Mouse (Mus musculus): ENCODE measurements at regions not wholly inside any gene's neighbourhood (a gene's known extent, or its start where the extent isn't known, plus 50 kb on each side); places are given as distances from the start of the nearest gene placed in this dataset.

DNA sequence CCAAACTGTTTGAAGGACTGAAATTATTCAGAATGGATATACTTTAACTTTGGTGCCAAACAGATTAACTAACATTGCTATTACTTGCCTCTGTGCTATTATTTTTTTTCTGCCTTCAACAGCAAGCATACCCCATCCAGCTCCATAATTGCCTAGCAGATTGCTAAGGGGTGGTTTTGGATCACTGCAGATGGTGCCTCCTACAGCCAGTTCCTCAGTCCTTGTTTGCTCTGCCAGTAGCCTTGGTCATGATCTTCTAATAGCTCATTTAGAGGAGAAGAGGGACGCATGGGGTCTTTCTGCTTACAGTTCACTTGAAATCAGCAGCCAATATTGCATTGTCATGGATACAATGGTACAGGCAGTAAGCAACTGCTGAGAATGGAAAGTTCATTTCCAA lies 880.8 kb downstream of the Epha4 start:
- ChIA-PET CTCF (no interaction called here), POLR2A (no interaction called here)

DNA sequence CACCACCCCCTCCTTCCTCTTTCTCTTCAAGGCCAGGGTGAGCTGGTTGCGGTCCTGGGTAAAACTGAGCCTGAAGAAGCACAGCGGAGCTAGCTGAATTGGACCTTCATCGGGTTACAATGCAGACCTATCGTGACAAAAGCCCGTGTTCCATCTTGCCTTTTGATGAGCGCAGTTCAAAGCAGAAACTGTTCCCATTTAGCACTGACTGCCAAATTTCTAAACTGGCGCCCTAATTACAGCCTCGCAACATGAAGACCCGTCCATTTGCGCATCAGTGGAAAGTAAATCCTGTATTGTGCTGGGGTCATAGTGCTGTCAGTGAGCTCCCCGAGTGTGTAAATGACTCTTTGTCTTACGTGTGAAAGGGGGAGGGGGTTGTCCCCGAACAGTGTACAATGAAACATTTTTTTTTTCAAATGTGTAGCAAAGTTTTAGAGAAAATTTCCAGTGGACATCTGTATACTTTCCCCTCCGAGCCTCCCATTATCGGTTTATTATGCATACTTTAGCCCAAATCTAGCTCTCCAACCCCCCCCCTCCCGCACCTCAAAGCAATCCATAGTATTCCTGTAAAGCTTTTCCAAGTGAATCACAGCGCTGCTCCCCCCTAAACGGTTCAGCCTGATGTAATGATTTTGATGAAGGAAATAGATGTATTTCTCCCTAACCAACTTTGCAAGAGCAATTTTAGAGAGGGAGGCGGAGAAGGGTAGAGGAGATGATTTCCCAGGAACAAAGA lies 877.4 kb downstream of the Epha4 start:
- POLR2A ChIA-PET, result interaction anchor here in 1 of 4 experiments (0.6 kb wide), 1 partner anchor 1257 kb away, joined by 3 read pairs; no protein-coding TSS in a partner anchor
- CTCF ChIA-PET, result no interaction called here

DNA sequence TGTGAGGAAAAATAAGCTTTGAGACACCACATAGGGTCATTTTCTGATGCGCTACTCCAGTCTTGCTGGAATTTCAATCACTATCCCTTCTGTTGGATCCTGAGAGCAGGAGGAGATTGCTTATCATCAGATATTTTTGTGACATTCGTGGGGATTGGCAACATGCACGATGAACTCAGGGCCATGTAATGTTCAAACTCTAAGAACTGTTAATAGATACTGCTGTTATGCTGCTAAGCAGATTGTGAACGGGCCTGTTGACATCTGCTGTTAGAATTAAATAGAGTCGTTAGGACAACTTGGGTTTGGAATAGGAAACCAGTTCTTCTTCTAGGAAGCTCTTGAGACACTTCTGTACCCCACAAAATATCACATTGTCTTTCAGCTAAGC lies 876.9 kb downstream of the Epha4 start:
- CTCF ChIA-PET, result no interaction called here

DNA sequence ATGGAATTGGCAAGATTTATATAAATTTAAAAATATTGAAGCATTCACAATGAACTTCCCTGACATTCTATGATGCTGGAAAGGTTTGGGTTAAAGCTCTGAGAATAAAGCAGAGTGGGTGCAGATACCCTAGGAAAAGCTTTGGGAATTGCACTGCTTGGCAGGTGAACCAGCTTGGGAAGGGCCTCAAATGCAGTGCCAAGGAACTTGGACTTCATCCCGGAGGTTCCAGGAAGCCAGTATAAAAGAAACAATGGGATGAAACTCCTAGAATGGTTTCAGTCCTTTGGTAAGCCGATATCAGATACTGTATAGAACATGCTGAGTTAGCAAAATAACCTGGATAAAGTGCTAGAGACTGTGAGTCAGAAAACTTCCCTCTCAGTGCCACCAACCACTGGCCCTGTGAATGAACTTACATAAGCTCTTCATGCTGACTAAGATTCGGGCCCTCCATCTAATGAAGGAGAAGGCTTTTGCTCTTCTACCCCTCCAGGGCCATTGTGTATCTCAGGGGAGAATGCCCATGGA lies 873.6 kb downstream of the Epha4 start:
- CTCF ChIA-PET, result no interaction called here
- POLR2A ChIA-PET, result no interaction called here

More for the DNA sequence above, 876.9 kb downstream of the Epha4 start:
- POLR2A ChIA-PET, result interaction anchor here in 1 of 4 experiments (0.6 kb wide), 1 partner anchor 1257 kb away, joined by 3 read pairs; no protein-coding TSS in a partner anchor

DNA sequence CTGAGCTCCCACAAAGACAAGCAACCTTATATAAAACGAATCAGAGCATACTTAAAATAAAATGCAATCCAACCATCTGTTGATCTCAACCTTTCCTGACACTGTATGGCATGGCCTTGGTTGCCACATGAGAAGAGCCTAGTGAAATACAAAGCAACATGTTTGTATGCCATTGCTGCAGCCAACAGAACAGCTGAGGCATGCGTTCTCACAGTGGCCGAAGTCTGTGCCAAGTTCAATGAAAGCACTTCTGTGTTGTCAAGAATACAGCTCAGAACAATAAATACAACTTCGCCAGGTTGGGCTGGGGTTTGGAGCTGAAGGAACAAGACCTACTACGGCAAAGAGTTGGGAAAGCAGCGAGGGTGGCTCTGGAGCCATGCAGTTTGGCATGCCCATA lies 872.2 kb downstream of the Epha4 start:
- POLR2A ChIA-PET, result interaction anchor here in 2 of 4 experiments (0.5 to 0.6 kb wide), 2 partner anchors 44 to 54 kb away, joined by 3 to 4 read pairs; no protein-coding TSS in a partner anchor
- CTCF ChIA-PET, result no interaction called here

DNA sequence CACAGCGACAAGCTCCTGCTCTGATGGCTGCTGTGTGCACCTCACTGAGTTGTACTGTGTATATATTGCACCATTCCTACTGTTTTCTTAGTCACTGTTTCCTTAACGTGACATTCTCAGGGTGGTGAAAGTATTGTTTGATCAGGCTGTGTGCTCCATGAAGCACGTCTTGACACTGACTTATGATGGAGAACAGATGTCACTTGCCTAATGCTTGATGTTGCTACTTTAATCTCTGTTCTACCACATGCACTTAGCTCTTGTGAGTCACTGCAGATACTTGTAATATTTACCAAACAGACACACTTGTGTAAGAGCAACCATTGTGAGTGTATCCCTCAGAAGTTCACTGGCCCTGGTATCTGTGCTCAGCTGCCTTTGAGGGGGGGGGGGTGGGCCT lies 870.0 kb downstream of the Epha4 start:
- POLR2A ChIA-PET, result no interaction called here
- CTCF ChIA-PET, result no interaction called here

DNA sequence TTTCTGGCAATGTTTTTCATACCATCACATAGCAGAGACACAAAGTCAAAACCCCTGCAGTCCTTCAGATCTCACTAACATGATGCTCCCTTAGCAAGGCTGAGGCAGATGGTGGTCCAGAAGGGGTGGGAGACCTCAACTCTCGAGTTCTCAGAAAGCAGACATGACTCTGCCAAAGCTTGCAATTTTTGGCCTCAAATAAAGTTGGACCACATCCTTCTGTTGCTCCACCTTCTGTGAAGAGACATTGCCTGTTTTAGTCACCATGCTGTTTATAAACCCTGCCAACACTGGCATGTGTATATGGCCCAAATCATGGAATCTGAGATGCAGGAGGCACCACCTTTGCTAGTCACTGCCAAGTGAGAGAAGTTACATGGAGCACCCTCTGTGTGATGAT lies 860.1 kb downstream of the Epha4 start:
- CTCF ChIA-PET, result no interaction called here
- POLR2A ChIA-PET, result no interaction called here

DNA sequence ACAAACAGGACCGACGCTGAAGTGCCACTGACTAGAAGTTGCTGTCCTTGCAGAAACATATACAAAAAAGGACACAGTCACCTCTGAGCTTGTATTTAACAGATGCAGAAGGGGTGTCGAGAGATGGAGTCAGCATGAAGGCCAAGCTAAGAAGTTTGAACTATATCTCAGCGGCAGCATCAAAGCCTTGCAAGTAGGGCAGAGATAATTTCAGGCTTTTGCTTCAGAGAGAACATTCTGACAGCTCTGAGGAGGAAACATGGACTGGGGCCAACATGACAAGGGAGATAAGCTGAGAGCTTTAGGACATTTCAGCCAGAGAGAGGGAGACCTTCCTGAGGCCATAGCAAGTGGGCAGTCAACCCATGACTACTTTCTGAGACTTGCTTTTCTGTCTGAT lies 856.7 kb downstream of the Epha4 start:
- ChIA-PET CTCF (no interaction called here), POLR2A (no interaction called here)

DNA sequence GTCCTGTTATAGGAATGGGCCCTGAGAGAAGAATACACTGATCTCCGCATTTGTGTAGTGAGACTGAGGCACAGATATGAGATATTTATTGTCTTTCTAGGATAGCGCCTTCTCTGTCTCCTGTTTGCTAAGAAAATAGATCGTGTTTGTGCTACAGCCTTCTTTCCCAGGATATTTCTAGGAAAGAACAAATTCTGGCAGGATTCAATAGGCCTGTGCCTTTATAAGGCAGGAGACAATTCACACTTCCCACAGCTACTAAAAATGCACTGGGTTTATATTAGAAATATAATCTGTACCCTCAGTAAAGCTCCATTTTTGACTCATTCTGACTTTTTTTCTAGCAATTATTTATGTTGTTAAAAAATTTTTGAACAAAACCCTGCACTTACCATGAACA lies 854.7 kb downstream of the Epha4 start:
- CTCF ChIA-PET, result no interaction called here
- POLR2A ChIA-PET, result no interaction called here

DNA sequence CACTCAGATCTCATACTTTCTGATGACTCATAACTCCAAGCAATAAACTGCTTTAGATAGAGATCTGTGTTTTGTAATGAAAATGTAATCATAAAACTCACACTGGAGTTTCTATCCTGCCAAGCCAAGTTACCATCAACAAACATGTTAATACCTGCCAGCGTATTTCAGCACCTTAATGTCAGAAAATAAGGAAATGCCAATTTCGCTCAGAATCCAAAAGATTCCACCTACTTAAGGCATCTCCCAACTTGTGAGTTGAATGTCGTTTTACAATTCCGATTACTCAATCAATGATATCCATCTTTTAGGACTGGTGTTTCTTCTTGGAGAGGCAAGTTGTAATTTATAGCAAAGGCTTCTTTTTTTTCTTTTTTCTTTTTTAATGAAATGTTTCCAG lies 850.5 kb downstream of the Epha4 start:
- ChIA-PET POLR2A (no interaction called here), CTCF (no interaction called here)

DNA sequence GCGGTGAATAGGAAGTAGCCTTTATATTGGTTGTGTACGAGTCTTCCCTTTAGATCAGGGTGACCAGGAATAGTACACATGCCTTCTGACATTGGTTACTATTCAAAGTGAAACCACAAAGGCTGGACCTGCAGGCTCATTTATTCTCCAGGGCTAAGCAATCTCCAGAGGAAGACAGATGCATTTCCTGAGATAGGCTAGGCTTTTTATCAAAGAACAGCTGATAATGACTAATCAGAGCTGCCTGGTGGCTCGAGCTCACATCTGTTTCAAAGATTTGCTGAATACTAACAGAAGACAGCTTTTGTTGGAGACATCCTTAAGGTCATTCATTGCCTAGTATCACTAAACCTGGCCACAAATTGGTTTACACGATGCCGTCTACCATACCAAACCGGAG lies 838.1 kb downstream of the Epha4 start:
- POLR2A ChIA-PET, result no interaction called here
- CTCF ChIA-PET, result interaction anchor here in 1 of 4 experiments (0.6 kb wide), 1 partner anchor 860 kb away, joined by 4 read pairs; no protein-coding TSS in a partner anchor

DNA sequence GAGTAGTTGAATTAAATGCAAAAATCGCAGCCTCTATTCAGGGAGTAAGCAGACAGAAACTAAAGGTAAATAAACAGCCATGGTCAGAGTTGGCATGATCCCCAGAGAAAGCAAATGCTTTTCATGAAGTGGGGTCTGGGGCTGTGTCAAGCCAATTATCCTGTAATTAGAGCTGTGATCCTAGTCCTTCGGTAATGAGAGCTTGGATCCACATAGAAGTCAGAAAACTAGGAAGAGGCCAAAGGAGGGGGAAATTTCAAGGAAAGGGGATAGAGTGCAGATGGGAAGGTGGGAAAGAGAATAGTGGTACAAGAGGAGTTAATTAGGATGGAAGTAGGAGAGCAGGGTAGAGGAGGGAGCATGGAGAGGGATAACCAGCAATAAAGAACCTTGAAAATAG lies 809.3 kb downstream of the Epha4 start:
- POLR2A ChIA-PET, result no interaction called here
- CTCF ChIA-PET, result interaction anchor here in 1 of 4 experiments (0.6 kb wide), 1 partner anchor 37 kb away, joined by 9 read pairs; no protein-coding TSS in a partner anchor

DNA sequence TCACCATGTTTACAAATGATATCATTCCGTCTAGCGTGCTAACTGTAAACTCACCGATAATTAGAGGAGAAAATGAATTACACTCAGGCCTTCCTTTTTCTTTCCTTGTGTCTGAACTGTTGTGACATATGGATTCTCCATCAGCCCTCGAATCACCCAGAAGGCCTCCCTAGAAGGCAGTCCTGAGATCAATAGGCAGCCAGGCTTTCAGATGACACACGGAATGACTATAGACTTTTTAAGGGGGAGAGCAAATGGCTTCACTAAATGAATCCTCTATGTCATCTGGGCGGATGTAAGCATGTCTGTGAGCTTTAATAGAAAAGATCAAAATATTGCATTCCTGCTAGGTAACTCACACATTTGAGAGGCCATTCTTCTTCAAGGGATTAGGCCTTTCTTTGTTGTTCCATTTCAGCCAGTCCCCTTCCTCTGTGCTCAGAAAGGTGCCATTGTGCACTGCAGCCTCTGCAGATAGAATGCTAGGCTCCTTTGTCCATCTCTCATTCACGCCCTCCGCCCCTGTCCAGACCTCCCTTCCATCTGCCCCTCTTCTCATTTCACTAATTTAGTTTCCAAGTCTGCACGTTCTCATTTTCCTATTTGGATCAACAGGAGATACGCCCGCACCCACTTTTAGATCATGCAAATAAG lies 797.1 kb downstream of the Epha4 start:
- ChIA-PET POLR2A (no interaction called here), CTCF (no interaction called here)

DNA sequence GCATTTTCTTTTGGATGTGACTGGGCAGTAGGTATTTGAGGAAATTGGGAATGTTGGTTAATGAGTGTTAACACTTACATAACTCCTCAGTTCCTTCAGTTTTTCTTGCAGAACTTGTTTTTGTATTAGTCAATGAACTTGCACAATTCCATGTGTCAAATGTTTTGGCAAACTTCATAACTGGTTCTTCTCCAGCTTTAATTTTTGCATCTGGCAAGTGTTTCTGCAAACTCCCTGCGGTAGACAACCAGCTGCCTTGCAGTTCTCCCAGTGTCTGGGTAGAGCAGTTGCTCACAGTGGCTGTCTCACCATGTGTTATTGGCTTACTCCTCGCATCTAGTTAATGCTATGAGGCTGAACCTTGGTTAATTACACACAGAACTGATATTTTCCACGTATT lies 790.4 kb downstream of the Epha4 start:
- CTCF ChIA-PET, result no interaction called here

DNA sequence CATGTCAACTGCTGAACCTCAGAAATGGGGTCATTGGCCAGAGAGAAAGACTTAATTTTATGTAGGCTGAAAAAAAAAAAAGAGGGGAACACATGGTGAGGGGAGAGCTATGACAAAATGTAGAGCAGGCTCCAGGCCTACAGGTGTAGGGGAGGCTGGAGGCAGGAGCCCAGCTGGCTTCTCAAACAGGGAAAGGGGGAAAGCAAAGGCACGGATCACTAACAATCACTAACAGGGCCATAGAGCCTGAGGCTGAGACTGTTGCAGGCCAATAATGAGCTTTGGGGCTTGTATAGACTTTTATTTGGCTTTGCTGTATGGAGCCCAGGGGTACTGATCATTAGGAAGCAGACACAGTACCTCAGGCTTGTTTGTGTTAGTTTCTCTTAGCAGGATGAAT lies 777.9 kb downstream of the Epha4 start:
- ChIA-PET POLR2A (no interaction called here), CTCF (no interaction called here)

More for the DNA sequence above, 790.4 kb downstream of the Epha4 start:
- POLR2A ChIA-PET, result no interaction called here

DNA sequence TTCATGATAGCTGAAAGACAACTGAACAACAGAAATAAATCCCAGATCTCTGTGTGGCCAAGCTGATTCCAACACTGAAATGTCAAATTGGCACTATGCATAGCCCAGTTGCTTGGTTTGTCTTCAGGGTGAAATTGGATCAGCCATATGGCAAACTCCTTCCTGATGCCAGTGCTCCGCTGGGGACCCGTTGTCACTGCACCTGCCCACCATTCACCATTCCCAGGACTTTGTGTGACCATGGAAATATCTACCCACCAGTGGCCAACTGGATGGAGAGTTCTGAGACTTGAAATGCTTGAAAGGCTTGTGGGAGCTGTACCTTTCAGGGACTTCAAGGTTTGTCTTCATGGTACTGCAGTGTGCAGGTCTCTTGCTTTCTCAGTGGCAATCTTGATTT lies 777.2 kb downstream of the Epha4 start:
- ChIA-PET CTCF (no interaction called here), POLR2A (no interaction called here)

DNA sequence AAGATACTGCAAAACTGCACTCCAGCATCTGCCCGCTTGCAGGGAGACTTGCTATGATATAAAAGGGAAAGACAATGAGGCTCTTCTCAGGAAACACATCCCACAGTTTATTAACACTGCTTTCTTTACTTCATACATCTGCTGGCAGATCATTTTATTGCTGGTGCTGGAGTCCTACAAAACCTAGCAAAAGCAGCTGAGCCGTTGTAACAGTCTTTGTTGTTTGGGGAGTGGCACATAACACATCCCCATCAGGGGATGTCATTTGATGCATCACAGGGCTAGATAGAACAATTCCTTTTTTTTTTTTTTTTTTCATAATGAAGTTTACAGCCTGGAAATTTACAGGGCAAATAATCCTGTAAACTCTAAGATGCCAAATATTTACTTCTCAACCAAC lies 742.2 kb downstream of the Epha4 start:
- ChIA-PET CTCF (interaction anchor here in 1 of 4 experiments (0.7 kb wide), 1 partner anchor 36 kb away, joined by 5 read pairs; no protein-coding TSS in a partner anchor), POLR2A (interaction anchor here in 1 of 4 experiments (0.7 kb wide), 1 partner anchor 864 kb away, joined by 3 read pairs; no protein-coding TSS in a partner anchor)

DNA sequence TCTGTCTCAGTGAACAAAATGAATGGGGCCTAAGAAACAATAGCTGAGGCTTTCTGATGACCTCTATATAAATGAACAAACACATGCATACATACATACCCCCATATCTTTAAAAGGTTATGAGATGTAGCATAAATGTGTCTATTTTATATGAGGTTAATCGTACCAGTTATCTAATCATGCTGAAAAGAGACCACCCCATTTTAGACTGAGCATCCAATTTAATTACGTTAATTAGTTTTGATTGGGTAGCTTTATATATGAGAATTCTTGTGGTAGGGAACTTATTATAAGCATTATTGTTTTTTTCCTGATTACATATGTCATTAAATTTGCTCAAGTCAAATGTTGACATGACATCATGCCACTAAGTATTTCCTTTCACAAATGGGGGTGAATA lies 728.0 kb downstream of the Epha4 start:
- ChIA-PET CTCF (no interaction called here), POLR2A (no interaction called here)

DNA sequence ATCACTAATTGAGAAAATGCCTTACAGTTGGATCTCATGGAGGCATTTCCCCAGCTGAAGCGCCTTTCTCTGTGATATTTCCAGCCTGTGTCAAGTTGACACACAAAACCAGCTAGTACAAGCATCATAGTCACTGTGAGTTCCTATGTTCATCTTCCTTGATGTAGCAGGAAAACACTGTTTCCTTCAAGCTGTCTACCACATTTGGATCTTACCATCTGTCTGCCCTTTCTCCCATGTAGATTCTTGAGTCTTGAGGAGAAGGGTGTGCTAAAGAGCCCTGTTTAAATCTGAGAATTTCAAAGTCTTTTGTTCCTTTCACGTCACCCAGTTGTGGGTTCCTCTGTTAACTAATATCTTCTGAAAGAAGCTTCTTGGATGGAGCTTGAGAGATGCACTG lies 721.5 kb downstream of the Epha4 start:
- POLR2A ChIA-PET, result no interaction called here

DNA sequence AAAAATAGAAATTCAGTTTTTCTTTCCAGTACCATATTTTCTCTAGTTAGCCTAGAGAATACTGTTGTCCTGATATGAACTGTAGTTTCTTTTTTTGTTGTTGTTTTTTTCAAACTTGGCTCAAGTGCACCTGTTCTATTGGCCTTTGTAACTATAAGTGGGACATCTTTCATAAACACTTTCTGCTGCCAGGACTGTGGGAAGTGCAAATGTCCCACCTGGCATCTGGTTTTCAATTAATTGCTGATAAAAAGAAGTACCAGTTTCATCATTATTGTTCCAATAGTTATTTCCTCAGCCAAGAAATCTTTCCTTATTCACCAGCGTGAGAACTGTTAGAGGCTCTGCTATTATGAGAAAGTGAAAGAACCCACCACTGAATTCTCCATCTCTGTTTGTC lies 695.0 kb downstream of the Epha4 start:
- POLR2A ChIA-PET, result no interaction called here
- CTCF ChIA-PET, result no interaction called here

More for the DNA sequence above, 721.5 kb downstream of the Epha4 start:
- CTCF ChIA-PET, result no interaction called here

DNA sequence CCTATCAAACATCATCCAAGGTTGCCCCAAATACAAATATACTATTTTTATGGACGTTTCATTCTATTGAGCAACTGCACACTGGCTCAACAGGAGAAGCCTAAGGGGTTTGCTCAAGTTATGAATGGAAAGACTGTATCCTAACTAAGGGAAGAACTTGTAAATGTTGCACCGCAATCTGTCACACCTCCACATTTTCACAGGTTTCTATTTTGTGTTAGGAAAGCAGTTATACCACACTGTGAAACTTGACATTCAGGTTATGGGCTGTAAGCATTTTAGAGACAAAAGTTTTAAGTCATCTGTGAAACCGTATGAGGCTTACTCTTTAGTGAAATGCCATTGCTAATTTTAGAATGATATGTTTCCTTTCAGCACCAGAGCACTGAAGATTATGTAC lies 693.3 kb downstream of the Epha4 start:
- ChIA-PET POLR2A (no interaction called here), CTCF (no interaction called here)

All from embryonic stem cell, embryonic (primary cell).